Mouse (Mus musculus) hindbrain, embryonic 10.5 days (tissue): ENCODE measurements at regions not wholly inside any gene's neighbourhood (a gene's known extent, or its start where the extent isn't known, plus 50 kb on each side); places are given as distances from the start of the nearest gene placed in this dataset.

Experiments
- DNase-seq: peaks from one replicate; pipeline ENCODE4 v3.0.0-alpha.2; 2017; ENCODE audit warnings: low spot score
- H3K27ac ChIP-seq: fragments of 300-500 bp; sonication (generic); 2 replicates; pipeline ENCODE4 v1.5.1; 2016; ENCODE audit warnings: mild to moderate bottlenecking, moderate library complexity
- H3K27me3 ChIP-seq: fragments of 300-500 bp; sonication (generic); 2 replicates; pipeline ENCODE4 v1.6.1; 2016; ENCODE audit warnings: mild to moderate bottlenecking; ENCODE audit not compliant: poor library complexity, insufficient read depth, severe bottlenecking
- H3K36me3 ChIP-seq: fragments of 300-500 bp; sonication (generic); 2 replicates; pipeline ENCODE4 v1.6.1; 2016; ENCODE audit warnings: mild to moderate bottlenecking, moderate library complexity
- H3K4me1 ChIP-seq: fragments of 300-500 bp; sonication (generic); replicated peaks from 2 replicates; pipeline ENCODE4 v1.6.1; 2016; ENCODE audit warnings: mild to moderate bottlenecking
- H3K4me3 ChIP-seq: fragments of 300-500 bp; sonication (generic); 2 replicates; pipeline ENCODE4 v1.5.1; 2016; ENCODE audit warnings: mild to moderate bottlenecking, moderate library complexity
- H3K9me3 ChIP-seq: fragments of 300-500 bp; sonication (generic); 2 replicates; pipeline ENCODE4 v1.6.1; 2016; ENCODE audit warnings: mild to moderate bottlenecking, moderate library complexity
- WGBS: fragments of 180-500 bp; shearing (Covaris S2); methylation state at CpG from one replicate; pipeline ENCODE4 v1.1.7; 2016; 5-methylcytosine and 5-hydroxymethylcytosine counted together

GRCm38 (mm10) chr10:19526353-19526752, 65.4 kb upstream of the Ifngr1 start:
- no peaks in the 10 kb centered on the region for H3K27me3 ChIP-seq
- DNase-seq, result no peak
- WGBS, result 65% methylated on average over 1 of the region's 1 CpGs

DNA sequence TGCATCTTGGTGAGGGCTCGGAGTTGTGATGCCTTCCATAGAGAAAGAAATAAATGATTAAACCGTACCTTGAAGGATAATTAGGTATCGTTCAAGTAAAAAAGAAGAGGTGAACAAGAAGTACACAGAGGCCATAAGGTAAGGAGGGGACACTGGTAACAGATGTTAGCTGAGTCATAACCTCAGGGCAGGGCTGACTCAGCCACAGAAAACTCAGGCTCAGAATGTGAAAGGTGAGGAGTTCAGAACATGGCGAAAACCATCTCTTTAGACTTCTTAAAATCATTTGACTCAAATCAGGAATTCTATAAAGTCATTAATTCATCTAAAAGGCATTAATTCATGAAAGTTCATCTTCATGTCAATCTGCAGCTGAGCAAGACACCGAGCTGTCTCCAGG, 62.1 kb upstream of the Ifngr1 start:
- H3K4me1 ChIP-seq, result 0 out of 2 replicates have a peak, but pooled peaks cover 3% of the 10 kb centered on the region
- H3K9me3 ChIP-seq, result no peaks in the 10 kb centered on the region
- 90% methylated on average over 5 of the region's 5 CpGs for WGBS
- no peaks in the 10 kb centered on the region for H3K36me3 ChIP-seq
- H3K4me3 ChIP-seq, result no peak overlapping the region
- H3K27ac ChIP-seq, result no peak overlapping the region
- no peak for DNase-seq
- H3K27me3 ChIP-seq, result no peaks in the 10 kb centered on the region

More at GRCm38 (mm10) chr10:19526353-19526752, 65.4 kb upstream of the Ifngr1 start:
- H3K4me1 ChIP-seq, result 0 out of 2 replicates have a peak, but pooled peaks cover 3% of the 10 kb centered on the region
- H3K36me3 ChIP-seq, result no peaks in the 10 kb centered on the region
- H3K9me3 ChIP-seq, result no peaks in the 10 kb centered on the region
- H3K4me3 ChIP-seq, result no peak overlapping the region
- H3K27ac ChIP-seq, result no peak overlapping the region

DNA sequence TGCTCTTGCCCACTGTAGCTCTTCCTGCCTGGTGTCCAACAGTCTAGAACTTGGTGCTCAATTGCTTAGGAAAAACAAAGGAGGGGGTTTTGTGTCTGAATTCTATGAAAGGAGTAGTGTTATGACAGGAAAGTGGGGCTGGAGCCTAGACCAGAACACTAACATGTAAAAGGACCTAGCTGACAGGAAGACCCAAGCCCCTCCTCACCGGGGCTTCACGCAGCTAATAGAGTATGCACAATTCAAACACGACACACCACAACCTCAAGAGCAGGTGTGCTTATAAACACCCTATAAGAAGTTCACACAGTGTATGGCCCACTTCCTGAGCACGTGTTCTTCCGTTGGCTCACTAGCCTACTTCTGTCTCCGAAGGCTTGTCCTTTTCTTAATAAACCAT, 61.7 kb upstream of the Ifngr1 start:
- Histone ChIP-seq H3K4me1 (0 out of 2 replicates have a peak, but pooled peaks cover 3% of the 10 kb centered on the region), H3K27me3 (no peaks in the 10 kb centered on the region), H3K9me3 (no peaks in the 10 kb centered on the region), H3K36me3 (no peaks in the 10 kb centered on the region), H3K4me3 (no peak overlapping the region), H3K27ac (no peak overlapping the region)
- no peak for DNase-seq
- WGBS, result 90% methylated on average over 6 of the region's 6 CpGs

DNA sequence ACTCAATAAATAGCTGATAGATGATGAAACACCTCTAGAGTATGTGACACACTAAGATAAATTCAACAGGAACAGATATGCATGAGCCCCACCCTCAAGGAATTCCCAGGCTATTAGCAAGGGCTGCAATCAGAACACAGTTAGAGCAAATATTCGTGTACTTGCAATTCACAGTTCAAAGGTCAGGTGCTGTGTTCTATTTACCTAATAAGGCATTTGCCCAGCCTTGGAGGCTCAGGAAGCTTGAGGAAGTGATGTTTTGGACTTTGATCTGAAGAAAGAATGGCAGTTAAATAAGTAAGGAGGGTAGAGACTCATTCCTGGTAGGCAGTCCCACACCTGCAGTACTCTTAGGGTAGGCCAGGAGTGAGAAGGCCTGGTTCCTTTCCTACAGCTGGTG, 60.3 kb upstream of the Ifngr1 start:
- no peak for DNase-seq
- no peaks in the 10 kb centered on the region for H3K4me1 ChIP-seq
- no peaks in the 10 kb centered on the region for H3K27me3 ChIP-seq
- H3K36me3 ChIP-seq, result no peaks in the 10 kb centered on the region
- H3K4me3 ChIP-seq, result no peak overlapping the region
- H3K9me3 ChIP-seq, result no peaks in the 10 kb centered on the region
- no peak overlapping the region for H3K27ac ChIP-seq
- 66% methylated on average over 1 of the region's 1 CpGs for WGBS

- Histone ChIP-seq H3K4me1 (no peaks in the 10 kb centered on the region), H3K9me3 (no peaks in the 10 kb centered on the region), H3K4me3 (no peak overlapping the region), H3K27ac (no peak overlapping the region), H3K36me3 (no peaks in the 10 kb centered on the region), H3K27me3 (no peaks in the 10 kb centered on the region)
- no peak for DNase-seq
- WGBS, result 83% methylated on average over 3 of the region's 3 CpGs
These were observed 59.0 kb upstream of the Ifngr1 start for GRCm38 (mm10) chr10:19532790-19533189.

GRCm38 (mm10) chr10:19533846-19534245, 57.9 kb upstream of the Ifngr1 start:
- Histone ChIP-seq H3K36me3 (no peaks in the 10 kb centered on the region), H3K4me3 (no peak overlapping the region), H3K9me3 (no peaks in the 10 kb centered on the region), H3K4me1 (no peaks in the 10 kb centered on the region), H3K27ac (no peak overlapping the region), H3K27me3 (no peaks in the 10 kb centered on the region)
- WGBS, result 90% methylated on average over 1 of the region's 1 CpGs
- no peak for DNase-seq
